Mouse (Mus musculus) CH12.LX (cell line): ENCODE measurements around the gene Fam13a.

Experiments used
- CTCF ChIP-seq, 2 experiments: IDR thresholded peaks in 1 of 2; conservative IDR thresholded peaks in 1 of 2; 2 replicates each; pipeline ENCODE4 v1.5.1; 2011 to 2012; ENCODE audit warnings: low read depth in 2 of 2, low read length in 2 of 2, improper control_type of control experiment in 1 of 2, inconsistent platforms in 1 of 2, mild to moderate bottlenecking in 1 of 2, moderate library complexity in 1 of 2
- EP300 ChIP-seq: IDR thresholded peaks from 2 replicates; pipeline ENCODE4 v1.6.1; 2011; ENCODE audit warnings: low read length, improper control_type of control experiment
- JUND ChIP-seq: conservative IDR thresholded peaks from 2 replicates; pipeline ENCODE4 v1.6.1; 2011; ENCODE audit warnings: low read depth, low read length, improper control_type of control experiment
- KAT2A ChIP-seq: IDR thresholded peaks from 2 replicates; pipeline ENCODE4 v1.6.1; 2012; ENCODE audit warnings: low read length, improper control_type of control experiment, inconsistent platforms; ENCODE audit not compliant: insufficient replicate concordance
- MAFK ChIP-seq: IDR thresholded peaks from 2 replicates; pipeline ENCODE4 v1.6.1; 2011; ENCODE audit warnings: low read length, improper control_type of control experiment; ENCODE audit not compliant: insufficient replicate concordance
- MAZ ChIP-seq: IDR thresholded peaks from 2 replicates; pipeline ENCODE4 v1.6.1; 2012; ENCODE audit warnings: low read depth, mild to moderate bottlenecking, inconsistent platforms, low read length, improper control_type of control experiment, moderate library complexity
- RAD21 ChIP-seq: IDR thresholded peaks from 2 replicates; pipeline ENCODE4 v1.6.1; 2011; ENCODE audit warnings: low read depth, mild to moderate bottlenecking, low read length, improper control_type of control experiment, moderate library complexity

DNA sequence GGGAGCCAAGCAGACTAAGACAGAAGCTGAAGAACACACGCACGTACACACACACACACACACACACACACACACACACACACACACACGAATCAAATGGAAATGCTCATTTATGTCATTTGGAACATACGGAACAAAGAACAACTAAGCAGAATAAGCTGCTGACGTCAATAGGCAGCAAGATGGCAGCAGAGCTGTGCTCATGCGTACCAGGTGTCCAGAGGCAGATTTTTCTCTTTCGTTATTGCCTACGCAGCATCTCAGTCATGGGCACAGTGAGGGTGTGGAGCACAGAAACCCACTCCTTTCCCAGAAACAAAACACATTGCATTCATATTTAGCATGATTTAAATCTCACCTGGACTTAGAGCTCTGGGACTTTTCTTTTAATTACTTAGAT, 39.2 kb downstream of the Fam13a start:
- TF ChIP-seq KAT2A, result no peak
- no peak for TF ChIP-seq MAFK
- TF ChIP-seq CTCF (conservative IDR thresholded peaks at IDR 0.05 in 1 of 2, IDR thresholded peaks at IDR 0.05 in 1 of 2; ENCODE audit: low read depth in 2 of 2, low read length in 2 of 2), result peak in 1 of 2 experiments; percentile 39; a peak in 2 of 4 replicates
- peak; percentile 45 for TF ChIP-seq RAD21
- no peak for TF ChIP-seq JUND
- no peak for TF ChIP-seq MAZ
- TF ChIP-seq EP300, result no peak
